Mouse (Mus musculus): ENCODE results near the gene Abhd15. TPM values are rescaled to one million over a fixed set of nuclear protein-coding genes. Genes with fewer than 3 reads are reported as not detected.

Gene Abhd15
- polyA plus RNA-seq (2014; fragmentation: Nextera tagmentation; extraction: Ambion mirVana): 3.3 TPM in 2 replicates

DNA sequence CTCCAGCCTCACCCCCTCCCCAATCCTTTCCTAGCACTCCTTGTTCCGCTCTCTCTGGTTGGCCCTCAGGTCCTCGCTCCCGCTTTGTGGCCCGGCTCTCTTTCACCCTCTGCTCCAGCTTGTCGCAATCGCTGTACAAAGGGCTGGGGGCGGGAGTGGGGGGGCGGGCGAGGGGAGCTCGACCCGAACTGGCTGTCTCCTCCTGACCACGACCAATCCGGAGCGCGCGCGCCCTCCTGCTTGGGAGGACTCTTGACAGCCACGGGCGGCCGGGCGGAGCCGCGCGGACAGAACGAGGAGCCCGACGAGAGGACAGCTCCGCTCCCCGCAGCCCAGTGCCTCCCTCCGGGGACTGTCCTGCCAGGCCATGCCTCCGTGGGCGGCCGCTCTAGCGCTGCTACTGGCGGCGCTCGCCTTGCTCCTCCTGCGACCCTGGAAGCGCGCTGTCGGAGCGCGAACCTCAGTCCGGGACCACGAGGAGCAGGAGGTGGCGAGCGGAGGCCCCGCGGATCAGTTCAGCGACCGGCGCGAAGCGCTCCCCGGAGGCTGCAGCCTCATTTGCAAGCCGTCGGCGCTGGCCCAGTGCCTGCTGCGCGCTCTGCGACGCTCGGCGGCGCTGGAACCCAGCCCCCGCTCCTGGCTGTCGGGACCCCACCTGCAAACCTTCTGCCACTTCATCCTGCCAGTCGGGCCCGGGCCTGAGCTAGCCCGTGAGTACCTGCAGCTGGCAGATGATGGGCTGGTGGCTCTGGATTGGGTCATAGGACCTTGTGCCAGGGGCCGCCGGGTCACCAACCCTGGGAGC lies at the start of gene Abhd15:
Abhd15 (plus strand) TSS at position 290 of the 805 bp plus-strand sequence.
- peak within 1 kb of the TSS; percentile 44 for H3K4me3 ChIP-seq (ENCODE audit: low read depth, low read length)
- under 1% methylated on average over 69 of the region's 72 CpGs for WGBS
- H3K4me2 ChIP-seq (ENCODE audit: low read depth, low read length, severe bottlenecking): peak within 1 kb of the TSS; percentile 92
- H3K27me3 ChIP-seq (ENCODE audit: control insufficient read depth, insufficient read depth, low read length): peaks cover 9% of the 10 kb centered on the region
- peak; percentile 93 for DNase-seq (ENCODE audit: low spot score)
- H3K9me3 ChIP-seq (ENCODE audit: control insufficient read depth, low read length): no peaks in the 10 kb centered on the region
- H3K27ac ChIP-seq (ENCODE audit: low read depth, low read length): peak within 1 kb of the TSS; percentile 12; the same call in 1 of the 2 replicates
- H3K9ac ChIP-seq (ENCODE audit: low read length): peak within 1 kb of the TSS; percentile 57
- ATAC-seq (replicated peaks; ENCODE audit: low FRiP score): peak; percentile 66
- H3K4me1 ChIP-seq (replicated peaks; ENCODE audit: control insufficient read depth, insufficient read depth, low read length): peaks cover 26% of the 10 kb centered on the region
- no peaks in the 10 kb centered on the region for H3K36me3 ChIP-seq (ENCODE audit: control insufficient read depth, insufficient read depth, low read length)

GRCm38 (mm10) chr11:77466544-77466943 lies 48.4 kb upstream of the Abhd15 start:
- Histone ChIP-seq H3K4me3 (ENCODE audit: low read depth, low read length) (no peak overlapping the region), H3K9ac (ENCODE audit: low read length) (no peak overlapping the region), H3K27me3 (ENCODE audit: control insufficient read depth, insufficient read depth, low read length) (peaks cover 40% of the 10 kb centered on the region), H3K27ac (ENCODE audit: low read depth, low read length) (no peak overlapping the region), H3K4me1 (replicated peaks; ENCODE audit: control insufficient read depth, insufficient read depth, low read length) (peaks cover 4% of the 10 kb centered on the region; the same call in 1 of the 2 replicates), H3K9me3 (ENCODE audit: control insufficient read depth, low read length) (no peaks in the 10 kb centered on the region), H3K36me3 (ENCODE audit: control insufficient read depth, insufficient read depth, low read length) (peaks cover 5% of the 10 kb centered on the region; the same call in 1 of the 2 replicates), H3K4me2 (ENCODE audit: low read depth, low read length, severe bottlenecking) (no peak overlapping the region)
- WGBS: 35% methylated on average over 9 of the region's 9 CpGs
- DNase-seq (ENCODE audit: low spot score) (no peak), ATAC-seq (replicated peaks; ENCODE audit: low FRiP score) (no peak)

DNA sequence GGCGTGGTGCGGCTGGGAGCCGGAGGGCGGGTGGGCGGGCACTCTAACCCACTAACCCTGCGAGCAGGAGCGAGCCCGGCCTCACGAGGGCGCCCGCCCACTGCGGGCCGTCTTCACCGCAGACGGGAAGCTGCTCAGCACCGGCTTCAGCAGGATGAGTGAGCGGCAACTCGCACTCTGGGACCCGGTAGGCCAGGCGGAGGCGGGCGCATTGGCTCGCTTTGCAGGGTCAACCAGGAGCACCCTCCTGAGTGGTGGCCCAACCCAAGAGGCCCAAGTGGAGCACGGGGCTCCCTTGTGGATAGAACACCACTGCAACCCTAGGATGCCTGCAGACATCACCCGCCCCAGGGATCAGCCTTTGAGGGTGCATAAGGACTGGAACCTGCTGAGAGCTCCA lies 47.8 kb upstream of the Abhd15 start:
- DNase-seq (ENCODE audit: low spot score): peak; percentile 80
- no peak overlapping the region for H3K9ac ChIP-seq (ENCODE audit: low read length)
- H3K4me3 ChIP-seq (ENCODE audit: low read depth, low read length): no peak overlapping the region
- H3K4me1 ChIP-seq (replicated peaks; ENCODE audit: control insufficient read depth, insufficient read depth, low read length): peaks cover 4% of the 10 kb centered on the region; the same call in 1 of the 2 replicates
- H3K4me2 ChIP-seq (ENCODE audit: low read depth, low read length, severe bottlenecking): no peak overlapping the region
- WGBS: 1% methylated on average over 25 of the region's 25 CpGs
- peaks cover 35% of the 10 kb centered on the region for H3K27me3 ChIP-seq (ENCODE audit: control insufficient read depth, insufficient read depth, low read length)
- no peak overlapping the region for H3K27ac ChIP-seq (ENCODE audit: low read depth, low read length)
- ATAC-seq (replicated peaks; ENCODE audit: low FRiP score): 0 out of 2 replicates have a peak, but pooled peaks have one; percentile 42
- H3K36me3 ChIP-seq (ENCODE audit: control insufficient read depth, insufficient read depth, low read length): peaks cover 5% of the 10 kb centered on the region; the same call in 1 of the 2 replicates
- no peaks in the 10 kb centered on the region for H3K9me3 ChIP-seq (ENCODE audit: control insufficient read depth, low read length)

GRCm38 (mm10) chr11:77467784-77468183 lies 47.1 kb upstream of the Abhd15 start:
- WGBS: 12% methylated on average over 20 of the region's 20 CpGs
- H3K9ac ChIP-seq (ENCODE audit: low read length): no peak overlapping the region
- H3K27me3 ChIP-seq (ENCODE audit: control insufficient read depth, insufficient read depth, low read length): peaks cover 29% of the 10 kb centered on the region

DNA sequence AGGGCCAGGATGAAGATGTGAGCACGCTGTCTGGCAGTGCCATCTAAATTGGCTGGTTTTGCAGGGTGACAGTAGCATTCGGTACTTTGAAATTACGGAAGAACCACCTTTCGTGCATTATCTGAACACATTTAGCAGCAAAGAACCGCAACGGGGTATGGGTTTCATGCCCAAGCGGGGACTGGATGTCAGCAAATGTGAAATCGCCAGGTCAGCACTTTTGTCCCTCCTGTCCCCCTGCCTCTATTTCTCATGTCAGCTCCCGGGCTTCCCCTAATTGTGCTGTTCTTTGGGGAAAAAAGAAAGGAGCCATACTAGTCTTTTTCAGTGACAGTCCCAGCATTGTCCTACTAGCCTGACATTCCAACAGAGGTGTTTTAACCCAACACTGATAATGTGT lies 46.5 kb upstream of the Abhd15 start:
- H3K4me2 ChIP-seq (ENCODE audit: low read depth, low read length, severe bottlenecking): no peak overlapping the region
- H3K4me1 ChIP-seq (replicated peaks; ENCODE audit: control insufficient read depth, insufficient read depth, low read length): no peaks in the 10 kb centered on the region
- DNase-seq (ENCODE audit: low spot score) (no peak), ATAC-seq (replicated peaks; ENCODE audit: low FRiP score) (no peak)
- H3K36me3 ChIP-seq (ENCODE audit: control insufficient read depth, insufficient read depth, low read length): peaks cover 5% of the 10 kb centered on the region; the same call in 1 of the 2 replicates
- H3K9me3 ChIP-seq (ENCODE audit: control insufficient read depth, low read length): no peaks in the 10 kb centered on the region
- H3K9ac ChIP-seq (ENCODE audit: low read length): no peak overlapping the region
- peaks cover 24% of the 10 kb centered on the region for H3K27me3 ChIP-seq (ENCODE audit: control insufficient read depth, insufficient read depth, low read length)
- 86% methylated on average over 9 of the region's 9 CpGs for WGBS
- H3K4me3 ChIP-seq (ENCODE audit: low read depth, low read length): no peak overlapping the region
- no peak overlapping the region for H3K27ac ChIP-seq (ENCODE audit: low read depth, low read length)

More at GRCm38 (mm10) chr11:77467784-77468183, 47.1 kb upstream of the Abhd15 start:
- Histone ChIP-seq H3K36me3 (ENCODE audit: control insufficient read depth, insufficient read depth, low read length) (peaks cover 5% of the 10 kb centered on the region; the same call in 1 of the 2 replicates), H3K4me2 (ENCODE audit: low read depth, low read length, severe bottlenecking) (peak overlapping the region; percentile 27), H3K27ac (ENCODE audit: low read depth, low read length) (no peak overlapping the region), H3K4me3 (ENCODE audit: low read depth, low read length) (no peak overlapping the region), H3K9me3 (ENCODE audit: control insufficient read depth, low read length) (no peaks in the 10 kb centered on the region), H3K4me1 (replicated peaks; ENCODE audit: control insufficient read depth, insufficient read depth, low read length) (peaks cover 2% of the 10 kb centered on the region; the same call in 1 of the 2 replicates)
- ATAC-seq (replicated peaks; ENCODE audit: low FRiP score): peak; percentile 57; the same call in 1 of the 2 replicates
- peak; percentile 88 for DNase-seq (ENCODE audit: low spot score)

DNA sequence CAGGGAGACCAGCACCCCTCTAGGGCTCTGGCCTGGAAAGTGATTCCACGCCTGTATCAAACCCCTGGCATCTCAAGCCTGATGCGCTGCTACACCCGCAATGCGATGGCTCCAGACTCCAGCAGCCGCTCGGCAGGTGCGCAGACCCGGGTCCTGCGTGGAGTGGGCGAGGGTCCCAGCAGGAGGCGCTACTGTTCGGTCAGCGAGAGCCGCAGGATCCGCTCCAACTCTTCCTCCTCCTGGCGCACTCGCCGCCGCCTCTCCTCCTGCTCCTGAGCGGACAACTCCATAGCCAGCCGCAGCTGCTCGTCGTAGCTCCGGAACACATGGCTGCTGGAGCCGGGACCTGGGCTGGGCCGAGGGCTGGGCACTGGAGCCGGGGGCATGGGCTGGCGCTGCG lies 43.5 kb upstream of the Abhd15 start:
- no peak overlapping the region for H3K4me2 ChIP-seq (ENCODE audit: low read depth, low read length, severe bottlenecking)
- no peak for ATAC-seq (replicated peaks; ENCODE audit: low FRiP score)
- peaks cover 13% of the 10 kb centered on the region for H3K27me3 ChIP-seq (ENCODE audit: control insufficient read depth, insufficient read depth, low read length)
- H3K4me1 ChIP-seq (replicated peaks; ENCODE audit: control insufficient read depth, insufficient read depth, low read length): no peaks in the 10 kb centered on the region
- peak; percentile 60 for DNase-seq (ENCODE audit: low spot score)
- WGBS: 74% methylated on average over 29 of the region's 29 CpGs
- H3K9ac ChIP-seq (ENCODE audit: low read length): no peak overlapping the region
- H3K9me3 ChIP-seq (ENCODE audit: control insufficient read depth, low read length): no peaks in the 10 kb centered on the region
- H3K4me3 ChIP-seq (ENCODE audit: low read depth, low read length): no peak overlapping the region
- H3K36me3 ChIP-seq (ENCODE audit: control insufficient read depth, insufficient read depth, low read length): peaks cover 5% of the 10 kb centered on the region; the same call in 1 of the 2 replicates
- no peak overlapping the region for H3K27ac ChIP-seq (ENCODE audit: low read depth, low read length)

DNA sequence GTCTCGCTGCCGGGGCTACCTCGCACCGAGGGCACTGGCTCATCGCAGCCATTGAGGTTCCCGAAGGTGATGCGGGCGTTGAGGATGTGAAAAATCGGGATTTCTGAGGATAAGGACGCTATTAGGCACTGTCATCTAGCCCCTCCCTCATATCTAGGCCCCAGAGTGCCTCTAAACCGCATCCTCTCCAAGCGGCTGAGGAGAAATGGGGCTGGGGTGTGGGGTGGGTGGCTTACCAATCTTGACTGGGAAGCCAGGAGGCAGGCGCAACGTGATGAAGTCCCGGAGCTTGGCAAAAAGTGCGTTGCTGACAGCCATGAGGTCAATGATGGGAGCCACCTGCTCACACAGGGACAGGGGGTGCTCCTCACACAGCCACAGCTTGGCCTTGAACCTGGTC lies 42.1 kb upstream of the Abhd15 start:
- ATAC-seq (replicated peaks; ENCODE audit: low FRiP score): no peak
- no peak for DNase-seq (ENCODE audit: low spot score)
- no peak overlapping the region for H3K4me2 ChIP-seq (ENCODE audit: low read depth, low read length, severe bottlenecking)
- 95% methylated on average over 16 of the region's 16 CpGs for WGBS
- no peak overlapping the region for H3K27ac ChIP-seq (ENCODE audit: low read depth, low read length)
- peaks cover 3% of the 10 kb centered on the region for H3K27me3 ChIP-seq (ENCODE audit: control insufficient read depth, insufficient read depth, low read length)
- no peak overlapping the region for H3K4me3 ChIP-seq (ENCODE audit: low read depth, low read length)
- no peaks in the 10 kb centered on the region for H3K9me3 ChIP-seq (ENCODE audit: control insufficient read depth, low read length)
- H3K9ac ChIP-seq (ENCODE audit: low read length): no peak overlapping the region
- H3K4me1 ChIP-seq (replicated peaks; ENCODE audit: control insufficient read depth, insufficient read depth, low read length): no peaks in the 10 kb centered on the region
- peaks cover 5% of the 10 kb centered on the region; the same call in 1 of the 2 replicates for H3K36me3 ChIP-seq (ENCODE audit: control insufficient read depth, insufficient read depth, low read length)

GRCm38 (mm10) chr11:77476216-77476615 lies 38.7 kb upstream of the Abhd15 start:
- ATAC-seq (replicated peaks; ENCODE audit: low FRiP score) (no peak), DNase-seq (ENCODE audit: low spot score) (no peak)
- Histone ChIP-seq H3K27ac (ENCODE audit: low read depth, low read length) (no peak overlapping the region), H3K4me3 (ENCODE audit: low read depth, low read length) (no peak overlapping the region), H3K9ac (ENCODE audit: low read length) (no peak overlapping the region), H3K36me3 (ENCODE audit: control insufficient read depth, insufficient read depth, low read length) (no peaks in the 10 kb centered on the region; the same call in 1 of the 2 replicates), H3K4me1 (replicated peaks; ENCODE audit: control insufficient read depth, insufficient read depth, low read length) (no peaks in the 10 kb centered on the region), H3K27me3 (ENCODE audit: control insufficient read depth, insufficient read depth, low read length) (no peaks in the 10 kb centered on the region), H3K4me2 (ENCODE audit: low read depth, low read length, severe bottlenecking) (no peak overlapping the region), H3K9me3 (ENCODE audit: control insufficient read depth, low read length) (no peaks in the 10 kb centered on the region)
- 97% methylated on average over 14 of the region's 14 CpGs for WGBS

Data from forebrain, embryonic 11.5 days (tissue).